Mouse (Mus musculus): Measurements from ENCODE around the gene Akap7. TPM values are rescaled to one million over a fixed set of nuclear protein-coding genes. Genes with fewer than 3 reads are reported as not detected.

Akap7 gene
- polyA plus RNA-seq, 1 experiment from 2014 or later: 19.8 TPM

- Histone ChIP-seq H3K9me3 (no peaks in the 10 kb centered on the region), H3K4me1 (replicated peaks) (peaks cover 34% of the 10 kb centered on the region), H3K27ac (no peak overlapping the region), H3K4me3 (replicated peaks) (no peak overlapping the region), H3K9ac (replicated peaks) (no peak overlapping the region), H3K27me3 (no peaks in the 10 kb centered on the region), H3K4me2 (no peak overlapping the region), H3K36me3 (no peaks in the 10 kb centered on the region)
- no peak for ATAC-seq (ENCODE audit: insufficient number of reproducible peaks, insufficient read depth, low FRiP score, low TSS enrichment, low read depth)
- WGBS: 80% methylated on average over 5 of the region's 5 CpGs
These were observed 10.7 kb upstream of the Akap7 start for GRCm38 (mm10) chr10:25318405-25318804.

GRCm38 (mm10) chr10:25317665-25318064 lies 10.0 kb upstream of the Akap7 start:
- Histone ChIP-seq H3K9ac (replicated peaks) (no peak overlapping the region), H3K4me1 (replicated peaks) (peaks cover 40% of the 10 kb centered on the region), H3K27ac (no peak overlapping the region), H3K4me3 (replicated peaks) (no peak overlapping the region), H3K9me3 (no peaks in the 10 kb centered on the region), H3K36me3 (no peaks in the 10 kb centered on the region), H3K4me2 (no peak overlapping the region), H3K27me3 (0 out of 2 replicates have a peak, but pooled peaks cover 5% of the 10 kb centered on the region)
- ATAC-seq (ENCODE audit: insufficient number of reproducible peaks, insufficient read depth, low FRiP score, low TSS enrichment, low read depth): no peak

DNA sequence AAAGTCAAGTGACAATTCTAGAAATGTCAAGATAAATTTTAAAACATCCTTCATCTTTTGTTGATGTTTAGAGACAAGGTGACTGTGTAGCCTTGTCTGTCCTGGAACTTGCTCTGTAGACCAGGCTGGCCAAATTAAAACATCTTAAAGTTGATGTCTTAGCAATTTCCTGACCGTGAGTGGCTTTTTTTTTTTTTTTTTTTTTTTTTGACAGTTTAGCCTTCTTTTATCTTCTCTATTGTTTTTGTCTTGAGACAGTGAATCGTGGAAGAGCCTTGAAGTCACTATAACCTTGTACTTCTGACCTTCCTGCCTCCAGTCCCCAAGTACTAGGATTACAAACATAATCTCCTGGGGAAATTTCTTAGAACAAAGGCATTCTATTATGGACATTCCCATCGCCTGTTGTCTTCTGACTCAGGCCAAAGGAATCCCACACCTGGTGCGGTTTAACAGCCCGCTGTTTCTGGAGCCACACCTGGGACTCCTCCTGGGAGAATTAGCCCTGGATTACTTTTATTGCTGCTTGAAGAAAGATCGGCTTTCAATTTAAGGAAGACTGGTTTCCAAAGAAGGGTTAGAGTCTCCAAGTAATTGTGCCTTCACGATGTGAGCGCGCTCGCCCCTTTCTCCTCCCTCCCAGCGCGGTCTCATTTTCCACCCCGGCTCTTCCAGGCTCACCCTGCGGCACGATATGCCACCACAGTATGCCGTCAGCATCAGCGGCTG lies 6.3 kb upstream of the Akap7 start:
- 0 out of 2 replicates have a peak, but pooled peaks cover 5% of the 10 kb centered on the region for H3K27me3 ChIP-seq
- H3K9me3 ChIP-seq: no peaks in the 10 kb centered on the region
- no peaks in the 10 kb centered on the region for H3K36me3 ChIP-seq
- no peak overlapping the region for H3K4me3 ChIP-seq (replicated peaks)
- H3K9ac ChIP-seq (replicated peaks): no peak overlapping the region
- no peak overlapping the region for H3K27ac ChIP-seq
- 3% methylated on average over 17 of the region's 17 CpGs for WGBS
- H3K4me2 ChIP-seq: peak overlapping the region; percentile 43
- peak; percentile 63; the same call in 1 of the 2 replicates for ATAC-seq (ENCODE audit: insufficient number of reproducible peaks, insufficient read depth, low FRiP score, low TSS enrichment, low read depth)
- H3K4me1 ChIP-seq (replicated peaks): peaks cover 32% of the 10 kb centered on the region

GRCm38 (mm10) chr10:25311554-25312212 lies 4.0 kb upstream of the Akap7 start:
- Histone ChIP-seq H3K4me1 (replicated peaks) (peaks cover 21% of the 10 kb centered on the region), H3K27ac (no peak overlapping the region), H3K4me2 (no peak overlapping the region), H3K27me3 (0 out of 2 replicates have a peak, but pooled peaks cover 5% of the 10 kb centered on the region), H3K4me3 (replicated peaks) (no peak overlapping the region), H3K9me3 (no peaks in the 10 kb centered on the region), H3K9ac (replicated peaks) (no peak overlapping the region), H3K36me3 (no peaks in the 10 kb centered on the region)
- ATAC-seq (ENCODE audit: insufficient number of reproducible peaks, insufficient read depth, low FRiP score, low TSS enrichment, low read depth): no peak
- whole genome bisulfite sequencing: 71% methylated on average over 9 of the region's 9 CpGs

- H3K27me3 ChIP-seq: 0 out of 2 replicates have a peak, but pooled peaks cover 5% of the 10 kb centered on the region
- no peak overlapping the region for H3K4me2 ChIP-seq
- ATAC-seq (ENCODE audit: insufficient number of reproducible peaks, insufficient read depth, low FRiP score, low TSS enrichment, low read depth): no peak
- no peaks in the 10 kb centered on the region for H3K9me3 ChIP-seq
- H3K4me3 ChIP-seq (replicated peaks): no peak overlapping the region
- no peaks in the 10 kb centered on the region for H3K36me3 ChIP-seq
- WGBS: 85% methylated on average over 4 of the region's 4 CpGs
- no peak overlapping the region for H3K9ac ChIP-seq (replicated peaks)
- peaks cover 21% of the 10 kb centered on the region for H3K4me1 ChIP-seq (replicated peaks)
- H3K27ac ChIP-seq: no peak overlapping the region
These were observed 3.1 kb upstream of the Akap7 start for GRCm38 (mm10) chr10:25310736-25311135.

DNA sequence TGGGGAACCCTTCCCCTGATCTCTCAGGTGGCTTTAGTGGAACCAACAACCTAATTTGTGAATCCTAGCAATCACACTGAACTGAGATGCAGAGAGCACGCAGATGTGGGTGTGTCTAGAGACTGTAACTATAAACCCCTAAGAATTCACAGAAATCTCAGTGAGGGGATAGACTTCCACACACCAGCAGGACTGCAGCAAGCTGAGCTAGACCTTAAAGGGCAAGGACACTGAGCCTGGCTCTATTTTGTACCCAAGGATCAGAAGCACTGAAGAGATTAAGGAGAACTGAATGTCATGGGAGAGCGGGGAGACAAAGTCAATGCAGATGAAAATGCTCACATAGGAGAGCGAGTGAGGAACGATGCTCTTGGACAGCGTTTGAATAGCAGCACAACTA lies 2.3 kb upstream of the Akap7 start:
- Histone ChIP-seq H3K4me2 (no peak overlapping the region), H3K27me3 (0 out of 2 replicates have a peak, but pooled peaks cover 5% of the 10 kb centered on the region), H3K36me3 (no peaks in the 10 kb centered on the region), H3K9me3 (no peaks in the 10 kb centered on the region), H3K9ac (replicated peaks) (no peak overlapping the region), H3K27ac (no peak overlapping the region), H3K4me1 (replicated peaks) (peaks cover 20% of the 10 kb centered on the region), H3K4me3 (replicated peaks) (no peak overlapping the region)
- ATAC-seq (ENCODE audit: insufficient number of reproducible peaks, insufficient read depth, low FRiP score, low TSS enrichment, low read depth): no peak
- 86% methylated on average over 5 of the region's 5 CpGs for WGBS

DNA sequence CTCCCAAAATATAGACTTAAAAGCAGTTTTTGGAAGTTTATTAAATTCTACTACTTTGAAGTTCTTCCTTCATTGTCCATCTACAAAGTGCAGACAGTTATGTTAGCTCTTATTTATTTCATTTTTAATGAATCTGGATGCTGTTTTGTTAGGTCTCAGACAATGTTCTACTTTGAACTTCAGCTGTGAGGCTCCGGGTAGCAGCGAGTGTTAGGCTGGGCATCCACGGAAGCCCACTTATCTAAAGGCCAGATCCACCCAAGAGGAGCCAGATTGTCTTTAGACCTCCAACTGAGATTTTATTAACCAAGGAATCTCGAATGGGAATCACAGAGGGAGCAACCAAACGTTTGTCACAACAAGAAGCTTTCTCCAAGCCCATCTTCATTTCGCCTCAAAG lies 2.5 kb downstream of the Akap7 start:
- H3K4me1 ChIP-seq (replicated peaks): peaks cover 12% of the 10 kb centered on the region
- WGBS: 60% methylated on average over 6 of the region's 6 CpGs

DNA sequence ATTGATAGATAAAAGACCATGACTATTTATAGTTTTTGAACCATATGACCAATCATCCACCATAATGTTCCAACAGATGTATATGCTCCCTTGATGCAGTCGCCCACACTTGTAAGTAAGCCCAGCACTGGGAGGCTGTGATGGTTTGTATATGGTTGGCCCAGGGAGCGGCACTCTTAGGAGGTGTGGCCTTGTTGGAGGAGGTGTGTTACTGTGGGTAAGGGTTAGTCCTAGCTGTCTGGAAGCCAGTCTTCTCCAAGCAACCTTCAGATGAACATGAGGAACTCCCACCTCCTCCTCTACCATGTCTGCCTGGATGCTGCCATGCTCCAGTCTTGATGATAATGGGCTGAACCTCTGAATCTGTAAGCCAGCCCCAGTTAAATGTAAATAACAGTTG lies 3.1 kb downstream of the Akap7 start:
- H3K4me1 ChIP-seq (replicated peaks): peaks cover 8% of the 10 kb centered on the region
- no peaks in the 10 kb centered on the region for H3K9me3 ChIP-seq
- H3K27ac ChIP-seq: no peak overlapping the region
- 92% methylated on average over 2 of the region's 2 CpGs for WGBS
- H3K27me3 ChIP-seq: no peaks in the 10 kb centered on the region
- no peak for ATAC-seq (ENCODE audit: insufficient number of reproducible peaks, insufficient read depth, low FRiP score, low TSS enrichment, low read depth)
- no peaks in the 10 kb centered on the region for H3K36me3 ChIP-seq
- H3K4me3 ChIP-seq (replicated peaks): no peak overlapping the region
- H3K4me2 ChIP-seq: no peak overlapping the region
- no peak overlapping the region for H3K9ac ChIP-seq (replicated peaks)

More for the DNA sequence above, 2.5 kb downstream of the Akap7 start:
- H3K27me3 ChIP-seq: no peaks in the 10 kb centered on the region
- no peak overlapping the region for H3K9ac ChIP-seq (replicated peaks)
- no peak for ATAC-seq (ENCODE audit: insufficient number of reproducible peaks, insufficient read depth, low FRiP score, low TSS enrichment, low read depth)
- no peaks in the 10 kb centered on the region for H3K36me3 ChIP-seq
- no peak overlapping the region for H3K27ac ChIP-seq
- H3K4me3 ChIP-seq (replicated peaks): no peak overlapping the region
- H3K9me3 ChIP-seq: no peaks in the 10 kb centered on the region
- no peak overlapping the region for H3K4me2 ChIP-seq

GRCm38 (mm10) chr10:25299031-25299529 lies 8.6 kb downstream of the Akap7 start:
- no peak overlapping the region for H3K9ac ChIP-seq (replicated peaks)
- H3K4me2 ChIP-seq: no peak overlapping the region
- no peak overlapping the region for H3K27ac ChIP-seq
- H3K4me1 ChIP-seq (replicated peaks): peaks cover 20% of the 10 kb centered on the region
- 93% methylated on average over 15 of the region's 15 CpGs for WGBS
- no peaks in the 10 kb centered on the region for H3K27me3 ChIP-seq
- no peaks in the 10 kb centered on the region for H3K9me3 ChIP-seq
- no peaks in the 10 kb centered on the region for H3K36me3 ChIP-seq
- H3K4me3 ChIP-seq (replicated peaks): no peak overlapping the region
- no peak for ATAC-seq (ENCODE audit: insufficient number of reproducible peaks, insufficient read depth, low FRiP score, low TSS enrichment, low read depth)

- Histone ChIP-seq H3K4me2 (peak overlapping the region; percentile 64; the same call in 1 of the 2 replicates), H3K9me3 (no peaks in the 10 kb centered on the region), H3K27ac (0 out of 2 replicates have a peak overlapping the region, but pooled peaks have one; percentile 41), H3K9ac (replicated peaks) (no peak overlapping the region), H3K4me1 (replicated peaks) (peaks cover 20% of the 10 kb centered on the region), H3K27me3 (no peaks in the 10 kb centered on the region), H3K36me3 (no peaks in the 10 kb centered on the region), H3K4me3 (replicated peaks) (no peak overlapping the region)
- 87% methylated on average over 4 of the region's 4 CpGs for WGBS
- ATAC-seq (ENCODE audit: insufficient number of reproducible peaks, insufficient read depth, low FRiP score, low TSS enrichment, low read depth): no peak
These were observed 9.4 kb downstream of the Akap7 start for GRCm38 (mm10) chr10:25298264-25298671.

DNA sequence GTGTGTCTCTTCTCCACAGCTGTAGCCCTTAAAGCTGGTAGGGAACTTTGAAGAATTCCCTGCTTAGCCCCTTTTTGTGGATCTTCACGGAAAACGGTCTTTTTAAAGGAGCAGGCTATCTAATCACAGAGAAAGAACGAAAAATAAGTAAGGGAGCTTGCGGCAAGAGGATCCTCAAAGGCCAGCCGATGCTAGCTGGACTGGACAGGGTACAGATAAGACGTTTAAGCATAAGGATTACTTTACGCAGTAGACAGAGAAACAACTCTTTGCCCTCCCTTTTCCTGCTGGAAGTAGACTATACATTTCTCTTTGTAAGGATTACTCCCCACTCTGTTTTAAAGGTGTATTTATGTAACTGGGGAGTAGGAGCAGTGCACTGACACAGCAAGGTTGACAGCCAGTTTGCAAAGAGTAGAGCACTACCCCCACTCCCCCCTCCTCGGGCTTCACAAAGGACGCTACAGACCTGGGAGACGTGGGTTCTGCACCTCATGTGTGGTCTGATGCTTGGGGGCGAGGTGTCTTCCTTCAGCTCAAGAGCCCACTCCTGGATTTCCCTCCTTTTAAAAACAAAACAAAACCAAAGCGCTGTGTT lies 9.9 kb downstream of the Akap7 start:
- H3K27ac ChIP-seq: peak overlapping the region; percentile 41; the same call in 1 of the 2 replicates
- peaks cover 20% of the 10 kb centered on the region for H3K4me1 ChIP-seq (replicated peaks)
- no peak for ATAC-seq (ENCODE audit: insufficient number of reproducible peaks, insufficient read depth, low FRiP score, low TSS enrichment, low read depth)
- H3K9ac ChIP-seq (replicated peaks): peak overlapping the region; percentile 85
- H3K4me2 ChIP-seq: peak overlapping the region; percentile 64
- no peaks in the 10 kb centered on the region for H3K36me3 ChIP-seq
- H3K4me3 ChIP-seq (replicated peaks): peak overlapping the region; percentile 54
- 39% methylated on average over 12 of the region's 12 CpGs for WGBS
- H3K27me3 ChIP-seq: no peaks in the 10 kb centered on the region
- no peaks in the 10 kb centered on the region for H3K9me3 ChIP-seq

All from limb, embryonic 12.5 days (tissue).